Mouse (Mus musculus): ENCODE measurements around the gene Cisd1. TPM values are rescaled to one million over a fixed set of nuclear protein-coding genes. Genes with fewer than 3 reads are reported as not detected.
A peak's percentile ranks its signal among the peaks of the same experiment; 100 is the strongest.

Gene Cisd1
- polyA plus RNA-seq, 1 experiment from 2014 or later: 137 TPM

GRCm38 (mm10) chr10:71306759-71307158, 38.0 kb downstream of the Cisd1 start:
- H3K27me3 ChIP-seq (ENCODE audit: control insufficient read depth, insufficient read depth, low read length): no peaks in the 10 kb centered on the region
- no peak overlapping the region for H3K4me2 ChIP-seq (ENCODE audit: low read depth)
- DNase-seq (ENCODE audit: low spot score) (no peak), ATAC-seq (ENCODE audit: insufficient read depth, low FRiP score, low TSS enrichment) (no peak)
- no peak overlapping the region for H3K4me3 ChIP-seq (ENCODE audit: low read depth, low read length)
- no peaks in the 10 kb centered on the region for H3K36me3 ChIP-seq (ENCODE audit: control insufficient read depth, insufficient read depth, low read length)
- no peaks in the 10 kb centered on the region for H3K9me3 ChIP-seq (ENCODE audit: control insufficient read depth, low read length)
- no peaks in the 10 kb centered on the region for H3K4me1 ChIP-seq (ENCODE audit: control insufficient read depth, insufficient read depth, low read length)
- WGBS: 79% methylated on average over 6 of the region's 6 CpGs
- no peak overlapping the region for H3K9ac ChIP-seq (ENCODE audit: low read length)
- H3K27ac ChIP-seq (ENCODE audit: low read depth, low read length): no peak overlapping the region

- DNase-seq (ENCODE audit: low spot score) (peak; percentile 46), ATAC-seq (ENCODE audit: insufficient read depth, low FRiP score, low TSS enrichment) (no peak)
- no peaks in the 10 kb centered on the region for H3K36me3 ChIP-seq (ENCODE audit: control insufficient read depth, insufficient read depth, low read length)
- H3K9me3 ChIP-seq (ENCODE audit: control insufficient read depth, low read length): no peaks in the 10 kb centered on the region
- H3K4me1 ChIP-seq (ENCODE audit: control insufficient read depth, insufficient read depth, low read length): no peaks in the 10 kb centered on the region
- H3K27ac ChIP-seq (ENCODE audit: low read depth, low read length): no peak overlapping the region
- peak overlapping the region; percentile 27 for H3K4me2 ChIP-seq (ENCODE audit: low read depth)
- no peak overlapping the region for H3K9ac ChIP-seq (ENCODE audit: low read length)
- H3K27me3 ChIP-seq (ENCODE audit: control insufficient read depth, insufficient read depth, low read length): no peaks in the 10 kb centered on the region
- 24% methylated on average over 6 of the region's 6 CpGs for WGBS
- H3K4me3 ChIP-seq (ENCODE audit: low read depth, low read length): no peak overlapping the region
These were observed 38.6 kb downstream of the Cisd1 start for GRCm38 (mm10) chr10:71306190-71306589.

DNA sequence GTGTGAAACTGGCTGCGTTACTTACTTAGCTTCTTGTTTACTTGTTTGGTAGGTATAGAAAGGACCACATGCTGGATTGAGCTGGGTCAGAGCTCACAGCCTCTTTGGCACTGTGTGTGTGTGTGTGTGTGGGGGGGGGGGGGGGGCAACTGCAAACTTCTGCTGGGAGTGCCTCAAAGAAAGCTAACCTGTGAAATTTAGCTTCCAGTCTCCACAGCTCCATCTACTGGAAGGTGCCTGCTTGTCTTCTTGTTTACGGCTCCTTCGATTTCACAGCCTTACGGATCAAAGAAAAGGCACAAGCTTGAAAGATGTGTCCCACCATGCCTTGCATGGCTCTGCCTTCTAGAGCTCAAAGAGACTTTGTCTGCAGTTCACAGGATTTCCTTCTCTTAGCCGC, 42.3 kb downstream of the Cisd1 start:
- Histone ChIP-seq H3K4me3 (ENCODE audit: low read depth, low read length) (no peak overlapping the region), H3K4me2 (ENCODE audit: low read depth) (no peak overlapping the region), H3K27ac (ENCODE audit: low read depth, low read length) (no peak overlapping the region), H3K4me1 (ENCODE audit: control insufficient read depth, insufficient read depth, low read length) (no peaks in the 10 kb centered on the region), H3K9ac (ENCODE audit: low read length) (no peak overlapping the region), H3K36me3 (ENCODE audit: control insufficient read depth, insufficient read depth, low read length) (no peaks in the 10 kb centered on the region), H3K27me3 (ENCODE audit: control insufficient read depth, insufficient read depth, low read length) (no peaks in the 10 kb centered on the region), H3K9me3 (ENCODE audit: control insufficient read depth, low read length) (no peaks in the 10 kb centered on the region)
- peak; percentile 30 for DNase-seq (ENCODE audit: low spot score)
- 27% methylated on average over 5 of the region's 5 CpGs for WGBS
- ATAC-seq (ENCODE audit: insufficient read depth, low FRiP score, low TSS enrichment): no peak

DNA sequence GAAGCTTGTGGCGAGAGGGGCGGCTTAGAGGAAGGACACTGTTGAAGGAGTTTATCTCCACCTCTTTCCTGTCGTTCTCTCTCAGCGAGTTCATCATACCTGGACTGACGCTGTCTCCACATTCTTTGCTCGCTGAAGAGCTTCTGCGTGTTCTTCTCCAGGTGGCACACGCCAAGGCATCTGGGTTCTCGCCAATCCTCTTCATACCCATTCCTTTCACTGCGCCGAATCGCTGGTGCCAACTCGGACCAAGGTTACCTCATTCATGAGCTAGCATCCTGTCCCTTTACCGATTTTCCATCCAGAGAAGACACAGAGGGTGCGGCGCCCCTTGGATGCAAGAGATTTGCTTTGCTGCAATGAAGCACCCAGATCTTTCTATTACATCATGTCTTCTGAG, 44.6 kb downstream of the Cisd1 start:
- Histone ChIP-seq H3K9me3 (ENCODE audit: control insufficient read depth, low read length) (no peaks in the 10 kb centered on the region), H3K27me3 (ENCODE audit: control insufficient read depth, insufficient read depth, low read length) (no peaks in the 10 kb centered on the region), H3K4me1 (ENCODE audit: control insufficient read depth, insufficient read depth, low read length) (no peaks in the 10 kb centered on the region), H3K36me3 (ENCODE audit: control insufficient read depth, insufficient read depth, low read length) (no peaks in the 10 kb centered on the region), H3K9ac (ENCODE audit: low read length) (no peak overlapping the region), H3K4me3 (ENCODE audit: low read depth, low read length) (no peak overlapping the region), H3K27ac (ENCODE audit: low read depth, low read length) (no peak overlapping the region), H3K4me2 (ENCODE audit: low read depth) (no peak overlapping the region)
- ATAC-seq (ENCODE audit: insufficient read depth, low FRiP score, low TSS enrichment) (no peak), DNase-seq (ENCODE audit: low spot score) (no peak)
- 83% methylated on average over 16 of the region's 16 CpGs for whole genome bisulfite sequencing

DNA sequence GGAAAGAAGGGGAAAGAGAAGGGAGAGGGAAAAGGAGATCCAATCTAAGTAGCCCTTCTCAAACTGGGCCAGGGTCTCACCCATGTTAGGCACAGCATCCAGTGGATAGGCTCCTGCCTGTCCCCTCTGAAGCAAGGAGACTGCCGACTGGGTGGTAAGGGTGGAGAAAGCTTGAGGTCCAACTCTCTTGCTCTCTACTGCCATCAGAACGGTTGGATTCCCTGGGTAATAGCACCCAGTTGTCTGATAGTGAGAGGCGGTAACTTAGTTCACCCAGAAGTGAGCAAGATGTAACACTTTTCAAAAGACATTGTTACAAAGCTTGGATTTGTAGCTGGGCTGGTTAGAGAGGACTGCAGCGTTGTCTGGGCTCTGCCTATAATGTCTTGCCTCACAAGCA, 51.5 kb downstream of the Cisd1 start:
- Histone ChIP-seq H3K4me2 (ENCODE audit: low read depth) (no peak overlapping the region), H3K9ac (ENCODE audit: low read length) (no peak overlapping the region), H3K4me1 (ENCODE audit: control insufficient read depth, insufficient read depth, low read length) (0 out of 2 replicates have a peak, but pooled peaks cover 4% of the 10 kb centered on the region)

GRCm38 (mm10) chr10:71292254-71292653, 52.5 kb downstream of the Cisd1 start:
- Histone ChIP-seq H3K4me3 (ENCODE audit: low read depth, low read length) (no peak overlapping the region), H3K27me3 (ENCODE audit: control insufficient read depth, insufficient read depth, low read length) (no peaks in the 10 kb centered on the region), H3K9me3 (ENCODE audit: control insufficient read depth, low read length) (no peaks in the 10 kb centered on the region), H3K4me2 (ENCODE audit: low read depth) (no peak overlapping the region; the same call in 1 of the 2 replicates), H3K9ac (ENCODE audit: low read length) (no peak overlapping the region), H3K4me1 (ENCODE audit: control insufficient read depth, insufficient read depth, low read length) (0 out of 2 replicates have a peak, but pooled peaks cover 4% of the 10 kb centered on the region), H3K36me3 (ENCODE audit: control insufficient read depth, insufficient read depth, low read length) (no peaks in the 10 kb centered on the region), H3K27ac (ENCODE audit: low read depth, low read length) (no peak overlapping the region)
- ATAC-seq (ENCODE audit: insufficient read depth, low FRiP score, low TSS enrichment) (0 out of 2 replicates have a peak, but pooled peaks have one; percentile 33), DNase-seq (ENCODE audit: low spot score) (peak; percentile 16)
- WGBS: 11% methylated on average over 11 of the region's 11 CpGs

More for the DNA sequence above, 51.5 kb downstream of the Cisd1 start:
- H3K9me3 ChIP-seq (ENCODE audit: control insufficient read depth, low read length): no peaks in the 10 kb centered on the region
- H3K4me3 ChIP-seq (ENCODE audit: low read depth, low read length): no peak overlapping the region
- 55% methylated on average over 4 of the region's 4 CpGs for WGBS
- DNase-seq (ENCODE audit: low spot score) (no peak), ATAC-seq (ENCODE audit: insufficient read depth, low FRiP score, low TSS enrichment) (no peak)
- no peak overlapping the region for H3K27ac ChIP-seq (ENCODE audit: low read depth, low read length)
- H3K27me3 ChIP-seq (ENCODE audit: control insufficient read depth, insufficient read depth, low read length): no peaks in the 10 kb centered on the region
- no peaks in the 10 kb centered on the region for H3K36me3 ChIP-seq (ENCODE audit: control insufficient read depth, insufficient read depth, low read length)

DNA sequence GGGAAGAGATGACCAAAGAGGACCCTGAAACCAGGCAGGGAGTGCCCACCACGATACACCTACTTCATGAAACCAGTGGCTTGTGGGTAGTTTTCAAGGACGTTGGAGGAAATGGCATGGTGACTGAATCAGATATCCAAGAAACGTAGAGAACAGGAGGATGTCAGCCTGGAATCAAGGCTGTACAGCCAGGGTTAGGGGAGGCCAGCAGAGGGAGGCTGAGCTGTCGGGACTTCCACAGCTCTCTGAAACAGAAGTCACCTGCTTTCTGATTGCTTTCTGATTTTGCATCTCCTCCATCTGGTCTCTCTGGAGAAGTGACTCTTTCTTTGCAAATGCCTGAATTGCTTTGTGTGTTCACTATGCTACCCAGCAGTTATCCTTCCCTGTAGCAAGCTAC, 53.0 kb downstream of the Cisd1 start:
- Histone ChIP-seq H3K27ac (ENCODE audit: low read depth, low read length) (no peak overlapping the region), H3K9ac (ENCODE audit: low read length) (no peak overlapping the region), H3K4me2 (ENCODE audit: low read depth) (no peak overlapping the region; the same call in 1 of the 2 replicates), H3K27me3 (ENCODE audit: control insufficient read depth, insufficient read depth, low read length) (no peaks in the 10 kb centered on the region), H3K36me3 (ENCODE audit: control insufficient read depth, insufficient read depth, low read length) (no peaks in the 10 kb centered on the region), H3K4me1 (ENCODE audit: control insufficient read depth, insufficient read depth, low read length) (0 out of 2 replicates have a peak, but pooled peaks cover 4% of the 10 kb centered on the region), H3K4me3 (ENCODE audit: low read depth, low read length) (no peak overlapping the region), H3K9me3 (ENCODE audit: control insufficient read depth, low read length) (no peaks in the 10 kb centered on the region)
- 0 out of 2 replicates have a peak, but pooled peaks have one; percentile 36 for ATAC-seq (ENCODE audit: insufficient read depth, low FRiP score, low TSS enrichment)
- DNase-seq (ENCODE audit: low spot score): no peak
- WGBS: 23% methylated on average over 4 of the region's 4 CpGs

GRCm38 (mm10) chr10:71291179-71291661, 53.5 kb downstream of the Cisd1 start:
- H3K36me3 ChIP-seq (ENCODE audit: control insufficient read depth, insufficient read depth, low read length): no peaks in the 10 kb centered on the region
- DNase-seq (ENCODE audit: low spot score) (no peak), ATAC-seq (ENCODE audit: insufficient read depth, low FRiP score, low TSS enrichment) (no peak)
- no peak overlapping the region for H3K4me2 ChIP-seq (ENCODE audit: low read depth)
- no peaks in the 10 kb centered on the region for H3K9me3 ChIP-seq (ENCODE audit: control insufficient read depth, low read length)
- H3K4me1 ChIP-seq (ENCODE audit: control insufficient read depth, insufficient read depth, low read length): 0 out of 2 replicates have a peak, but pooled peaks cover 4% of the 10 kb centered on the region
- 26% methylated on average over 3 of the region's 3 CpGs for WGBS
- H3K27ac ChIP-seq (ENCODE audit: low read depth, low read length): no peak overlapping the region
- no peak overlapping the region for H3K4me3 ChIP-seq (ENCODE audit: low read depth, low read length)
- no peaks in the 10 kb centered on the region for H3K27me3 ChIP-seq (ENCODE audit: control insufficient read depth, insufficient read depth, low read length)
- H3K9ac ChIP-seq (ENCODE audit: low read length): no peak overlapping the region

GRCm38 (mm10) chr10:71285126-71285580, 59.6 kb downstream of the Cisd1 start, which contains the start of gene Ube2d1:
TSS of gene Ube2d1 (minus strand) at chr10:71285262.
- Histone ChIP-seq H3K9ac (ENCODE audit: low read length) (peak within 1 kb of the TSS; percentile 89), H3K4me3 (ENCODE audit: low read depth, low read length) (peak within 1 kb of the TSS; percentile 74), H3K9me3 (ENCODE audit: control insufficient read depth, low read length) (no peaks in the 10 kb centered on the region), H3K4me2 (ENCODE audit: low read depth) (peak within 1 kb of the TSS; percentile 45), H3K27ac (ENCODE audit: low read depth, low read length) (peak within 1 kb of the TSS; percentile 24), H3K36me3 (ENCODE audit: control insufficient read depth, insufficient read depth, low read length) (no peaks in the 10 kb centered on the region), H3K4me1 (ENCODE audit: control insufficient read depth, insufficient read depth, low read length) (peaks cover 4% of the 10 kb centered on the region), H3K27me3 (ENCODE audit: control insufficient read depth, insufficient read depth, low read length) (no peaks in the 10 kb centered on the region)
- ATAC-seq (ENCODE audit: insufficient read depth, low FRiP score, low TSS enrichment) (peak; percentile 95), DNase-seq (ENCODE audit: low spot score) (peak; percentile 90)
- WGBS: 0% methylated on average over 50 of the region's 50 CpGs
